Mouse (Mus musculus) ZHBTc4 (cell line): ENCODE results near the gene Ppy.
A peak's percentile ranks its signal among the peaks of the same experiment; 100 is the strongest.

Source experiments
- DNase-seq: peaks from one replicate; pipeline ENCODE4 v3.0.0-alpha.2; 2011; ENCODE audit warnings: low read depth, low spot score

The Ppy gene

DNA sequence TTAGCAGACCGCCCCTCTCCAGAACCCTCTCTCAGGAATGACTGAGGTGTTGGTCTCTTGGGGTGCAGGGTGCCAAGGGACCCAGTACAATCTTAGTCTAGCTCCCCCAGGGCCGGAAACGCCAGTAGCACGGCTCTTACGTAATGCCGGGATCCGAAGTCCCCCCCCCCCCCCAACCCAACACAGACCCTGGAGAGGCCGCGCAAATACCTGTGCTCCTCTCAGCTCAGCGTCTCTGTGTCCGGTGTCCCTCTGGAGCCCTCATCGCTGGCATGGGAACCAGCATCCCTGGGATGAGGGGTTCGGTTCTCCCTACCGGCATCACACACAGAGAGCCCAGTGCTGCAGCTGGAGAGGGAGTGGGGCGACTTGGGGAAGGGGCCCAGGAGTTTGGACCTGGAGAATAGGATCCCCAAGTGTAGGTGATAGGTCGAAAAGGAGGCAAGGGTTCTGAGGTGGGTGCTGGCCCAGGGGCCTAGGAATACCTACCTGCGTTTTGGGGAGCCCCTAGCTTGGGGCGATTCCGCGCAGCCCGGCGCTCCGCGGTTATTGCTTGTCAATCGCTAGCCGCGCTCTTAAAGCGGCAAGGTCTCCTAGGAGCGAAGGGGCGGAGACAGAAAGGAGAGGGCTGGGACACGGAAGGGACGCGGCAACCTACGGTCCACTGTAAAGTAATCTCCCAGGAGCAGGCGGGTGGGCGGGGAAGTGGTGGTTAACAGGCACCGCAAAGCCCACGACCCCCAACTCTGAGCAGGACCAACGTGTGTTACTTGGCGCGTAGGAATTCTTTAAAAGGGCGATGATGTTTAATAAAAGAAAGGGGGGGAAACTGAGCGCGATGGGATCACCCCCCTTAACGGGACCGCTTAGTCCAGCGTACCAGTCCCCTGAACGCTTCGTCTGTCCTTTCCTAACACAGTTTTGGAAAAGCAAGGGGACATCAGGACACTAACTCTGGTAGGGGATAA lies 12.9 kb downstream of the Ppy start, which contains the start of gene Mpp2:
TSS of gene Mpp2 (minus strand) at position 585 of the 968 bp plus-strand sequence.
- DNase-seq = peak; percentile 65

DNA sequence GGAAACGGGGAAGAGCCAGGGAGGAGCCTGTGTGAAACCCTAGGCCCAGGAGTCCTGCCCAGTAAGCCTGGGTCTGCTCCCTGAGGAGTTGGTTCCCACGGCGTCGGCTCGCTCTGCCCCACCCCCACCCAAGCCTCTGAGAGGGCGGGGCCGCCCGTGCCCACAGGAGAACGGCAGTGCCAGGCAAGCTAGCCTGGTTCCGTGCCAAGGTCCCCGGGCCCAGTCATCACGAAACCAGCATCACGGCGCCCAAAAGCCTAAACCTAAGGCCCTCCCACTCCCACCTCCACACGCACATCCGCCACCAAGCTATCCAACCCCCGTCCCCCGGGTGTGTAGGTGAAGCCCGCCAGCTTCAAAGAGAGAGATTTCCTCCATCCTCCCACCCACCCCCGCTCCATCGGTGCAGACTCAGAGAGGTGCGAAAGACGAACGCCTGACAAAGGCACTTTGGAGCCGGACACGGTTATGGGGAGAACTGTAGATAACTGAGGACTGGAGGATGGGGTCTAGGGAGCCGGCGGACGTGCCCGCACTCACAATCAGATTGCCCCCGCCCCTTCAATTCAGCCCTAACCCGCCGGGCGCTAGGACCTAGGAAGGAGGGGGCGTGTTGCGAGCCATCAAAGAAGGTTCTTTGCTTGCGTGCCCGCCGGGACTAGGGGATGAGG lies 13.9 kb downstream of the Ppy start:
- peak; percentile 82 for DNase-seq

DNA sequence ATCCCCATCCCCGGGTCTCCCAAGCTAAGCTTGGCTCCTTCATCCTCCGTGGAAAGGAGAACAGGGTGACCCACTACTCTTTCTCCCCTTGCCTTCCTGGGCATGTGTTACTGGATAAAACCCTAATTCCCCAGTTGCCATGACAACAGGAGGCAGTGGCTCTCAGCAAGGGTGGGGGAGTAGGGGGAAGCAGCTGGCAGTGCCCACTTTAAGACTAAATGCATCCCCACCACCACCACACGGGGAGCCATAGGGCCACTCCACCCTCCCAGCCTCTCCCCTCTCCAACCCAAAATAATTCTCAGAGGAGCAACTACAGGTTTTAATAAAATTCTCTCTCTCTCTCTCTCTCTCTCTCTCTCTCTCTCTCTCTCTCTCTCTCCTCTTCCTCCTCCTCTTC lies 14.8 kb downstream of the Ppy start:
- no peak for DNase-seq

- DNase-seq = no peak
These were observed 17.0 kb downstream of the Ppy start for GRCm38 (mm10) chr11:102084159-102084558.

GRCm38 (mm10) chr11:102083193-102083592 lies 17.9 kb downstream of the Ppy start:
- no peak for DNase-seq

- peak; percentile 90 for DNase-seq
These were observed 18.8 kb downstream of the Ppy start for GRCm38 (mm10) chr11:102082322-102082721.

- no peak for DNase-seq
These were observed 27.4 kb downstream of the Ppy start for GRCm38 (mm10) chr11:102073722-102074121.

GRCm38 (mm10) chr11:102072729-102073128 lies 28.4 kb downstream of the Ppy start:
- no peak for DNase-seq

DNA sequence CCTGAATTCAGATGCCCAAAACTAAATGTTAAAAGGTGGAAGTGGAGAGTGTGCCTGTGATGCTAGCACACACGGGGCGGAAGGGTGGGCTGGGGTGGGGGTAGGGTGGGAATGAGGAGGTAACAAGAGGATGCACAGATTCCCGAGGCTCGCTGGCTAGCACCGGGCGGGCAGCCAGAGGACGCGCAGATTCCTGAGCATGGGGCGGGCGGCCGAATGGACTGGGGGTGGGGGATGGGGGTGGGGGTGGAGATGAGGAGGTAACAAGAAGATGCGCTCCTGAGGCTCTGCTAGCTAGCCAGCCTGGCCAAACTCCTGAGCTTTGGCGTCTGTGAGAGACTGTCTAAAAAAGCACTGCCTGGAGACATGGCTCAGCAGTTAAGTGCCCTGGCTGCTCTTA lies 30.7 kb downstream of the Ppy start:
- no peak for DNase-seq

DNA sequence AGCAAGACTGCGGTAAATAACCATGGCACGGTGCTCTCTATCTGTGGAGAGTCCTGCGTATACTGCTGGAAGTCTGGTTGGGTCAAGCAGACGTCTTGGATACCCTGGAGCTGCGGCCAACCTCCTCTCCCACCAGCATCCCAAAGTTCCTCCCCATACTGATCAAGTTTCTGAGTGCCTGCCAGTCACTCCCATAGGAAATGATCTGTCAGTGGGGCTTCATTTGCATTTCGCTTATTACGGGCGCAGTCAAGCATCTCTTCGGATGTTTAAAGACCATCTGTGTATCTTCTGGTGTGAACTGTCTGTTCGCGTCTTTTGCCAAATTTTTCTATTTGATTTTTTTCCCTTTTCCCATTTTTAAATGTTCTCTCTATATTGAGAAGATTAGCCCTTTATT lies 31.5 kb downstream of the Ppy start:
- no peak for DNase-seq

DNA sequence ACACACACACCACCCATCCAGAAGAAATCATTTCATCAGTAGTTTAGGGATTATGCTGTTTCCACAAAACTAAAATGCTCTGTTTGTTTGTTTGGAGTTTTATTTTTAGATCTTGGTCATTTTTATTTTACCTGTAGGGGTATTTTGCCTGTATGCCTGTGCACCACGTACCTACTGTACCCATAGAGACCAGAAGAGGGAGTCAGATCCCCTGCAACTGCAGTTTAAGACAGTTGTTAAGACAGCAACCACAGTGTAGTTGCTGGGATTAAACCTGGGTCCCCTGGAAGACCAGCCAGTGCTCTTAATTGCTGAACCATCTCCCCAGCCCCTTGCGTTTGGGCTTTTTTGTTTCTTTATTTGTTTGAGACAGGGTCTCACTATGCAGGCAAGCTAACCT lies 32.1 kb downstream of the Ppy start:
- peak; percentile 68 for DNase-seq

GRCm38 (mm10) chr11:102063076-102063475 lies 38.0 kb downstream of the Ppy start:
- DNase-seq = no peak

DNA sequence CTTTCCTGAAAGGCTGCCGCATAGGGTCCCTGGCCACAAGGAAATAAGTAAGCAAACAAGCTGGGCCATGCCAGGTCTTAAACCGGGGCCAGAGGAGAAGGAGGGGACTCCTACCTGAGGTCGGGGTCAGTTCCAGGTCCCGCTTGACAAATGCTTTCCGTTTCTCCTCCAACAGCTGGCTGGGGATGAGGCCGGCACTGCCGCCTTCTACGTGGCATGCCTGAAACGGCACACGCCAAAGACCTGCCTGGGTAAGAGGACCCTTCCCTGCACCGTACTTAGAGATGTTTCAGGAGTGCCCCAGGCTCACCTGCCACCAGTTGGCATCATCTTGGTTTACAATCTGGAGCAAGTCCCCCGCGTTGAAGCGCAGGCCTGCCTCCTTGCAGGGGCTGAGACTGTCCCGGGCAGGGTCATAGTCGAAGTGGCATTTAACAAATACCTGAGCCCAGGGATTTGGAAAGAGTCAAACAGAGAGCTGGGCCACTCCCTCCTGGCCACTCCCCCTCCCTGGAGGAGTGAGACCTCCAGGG lies 39.1 kb downstream of the Ppy start:
- peak; percentile 23 for DNase-seq

GRCm38 (mm10) chr11:102061236-102061940 lies 39.7 kb downstream of the Ppy start:
- DNase-seq = peak; percentile 74

GRCm38 (mm10) chr11:102053847-102054246 lies 47.3 kb downstream of the Ppy start:
- DNase-seq = peak; percentile 80

DNA sequence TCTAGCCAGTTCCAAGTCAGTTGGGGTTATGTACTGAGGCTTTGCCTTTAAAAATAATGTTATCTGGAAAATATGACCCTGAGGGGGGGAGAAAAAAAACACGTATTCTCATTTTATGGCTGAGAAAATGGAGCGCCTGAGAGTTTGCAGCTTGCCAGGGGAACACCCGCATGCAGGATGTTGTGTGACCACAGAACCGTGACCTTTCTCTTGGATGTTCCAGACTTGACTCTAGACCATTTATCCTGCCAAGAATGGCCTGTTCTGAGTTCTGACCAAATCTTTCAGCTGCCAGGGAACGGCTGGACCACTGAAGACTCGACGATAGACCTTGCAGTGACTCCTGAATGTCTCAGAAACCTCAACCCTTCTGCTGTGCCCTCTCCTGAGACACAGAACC lies 47.9 kb downstream of the Ppy start:
- DNase-seq = no peak

GRCm38 (mm10) chr11:102052697-102053096 lies 48.4 kb downstream of the Ppy start:
- no peak for DNase-seq

DNA sequence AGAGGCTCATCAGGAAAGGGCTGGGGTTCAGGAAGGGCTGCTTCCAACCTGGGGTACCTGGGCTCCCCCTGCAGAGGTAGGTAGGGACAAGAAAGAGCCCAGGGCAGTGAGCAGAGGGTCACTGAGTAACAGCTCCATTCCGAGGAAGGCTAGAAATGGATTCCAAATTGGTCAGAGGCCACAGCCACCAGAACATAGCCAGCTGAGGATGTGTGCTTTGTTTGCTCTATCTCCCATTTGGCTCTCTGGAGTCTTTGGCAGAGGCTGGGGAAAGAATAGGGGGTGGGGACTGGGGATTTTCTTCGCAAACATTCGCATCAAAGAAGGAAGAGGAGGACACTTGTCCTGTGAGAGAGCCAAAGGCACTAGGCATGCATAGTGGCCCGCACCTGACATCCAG lies 49.2 kb downstream of the Ppy start:
- DNase-seq = no peak

DNA sequence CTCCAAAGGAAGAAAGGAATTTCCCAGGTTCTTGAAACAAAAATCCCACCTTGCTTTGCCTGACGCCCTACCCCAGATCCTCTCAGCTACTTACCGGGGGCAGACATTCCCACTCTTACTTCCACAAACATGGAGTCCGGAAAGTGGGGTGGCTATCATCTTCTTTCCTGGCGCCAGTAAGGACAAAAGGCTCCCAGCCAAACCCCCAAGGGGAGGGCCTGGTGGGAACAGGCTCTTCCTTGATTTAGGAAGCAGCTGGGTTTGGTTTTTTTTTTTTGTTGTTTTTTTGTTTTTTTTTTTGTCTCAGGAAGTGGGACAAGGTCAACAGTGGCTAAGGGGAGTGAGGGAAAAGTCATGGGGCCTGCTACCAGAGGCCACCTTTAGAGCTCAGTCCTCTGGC lies 49.6 kb downstream of the Ppy start:
- no peak for DNase-seq
